Mouse (Mus musculus) liver, postnatal 0 days (tissue): ENCODE measurements around the gene Osbpl3. TPM values are rescaled to one million over a fixed set of nuclear protein-coding genes. Genes with fewer than 3 reads are reported as not detected.

ENCODE experiments used
- ATAC-seq: fragments of 200-750 bp; cut with Nextera tagmentation; 2 replicates; pipeline ENCODE4 v1.8.0; 2017; ENCODE audit warnings: mild to moderate bottlenecking, moderate library complexity
- DNase-seq: peaks from one replicate; pipeline ENCODE4 v3.0.0-alpha.2; 2016
- H3K27ac ChIP-seq: fragments of 300-500 bp; sonication (generic); 2 replicates; pipeline ENCODE4 v1.5.1; 2014; ENCODE audit warnings: antibody characterized with exemption, moderate library complexity, mild to moderate bottlenecking, low read depth
- H3K27me3 ChIP-seq: fragments of 300-500 bp; sonication (generic); 2 replicates; pipeline ENCODE4 v1.6.1; 2014; ENCODE audit warnings: low read length, control low read depth, mixed read lengths; ENCODE audit not compliant: insufficient read depth
- H3K36me3 ChIP-seq: fragments of 300-500 bp; sonication (generic); replicated peaks from 2 replicates; pipeline ENCODE4 v1.6.1; 2014; ENCODE audit warnings: mild to moderate bottlenecking, control low read depth, low read length, moderate library complexity, mixed read lengths; ENCODE audit not compliant: insufficient read depth
- H3K4me1 ChIP-seq: fragments of 300-500 bp; sonication (generic); 2 replicates; pipeline ENCODE4 v1.6.1; 2014; ENCODE audit warnings: antibody characterized with exemption, mild to moderate bottlenecking, control low read depth; ENCODE audit not compliant: insufficient read depth
- H3K4me2 ChIP-seq: fragments of 300-500 bp; sonication (generic); 2 replicates; pipeline ENCODE4 v1.6.1; 2014; ENCODE audit warnings: low read depth, mild to moderate bottlenecking, low read length, moderate library complexity, mixed read lengths
- H3K4me3 ChIP-seq: fragments of 300-500 bp; sonication (generic); 2 replicates; pipeline ENCODE4 v1.5.1; 2014; ENCODE audit warnings: low read depth, low read length
- H3K9ac ChIP-seq: fragments of 300-500 bp; sonication (generic); replicated peaks from 2 replicates; pipeline ENCODE4 v1.6.1; 2014; ENCODE audit warnings: mild to moderate bottlenecking, moderate library complexity
- H3K9me3 ChIP-seq: fragments of 300-500 bp; sonication (generic); 2 replicates; pipeline ENCODE4 v1.6.1; 2016; ENCODE audit warnings: mild to moderate bottlenecking, control low read depth, low read length, mixed read lengths
- CTCF ChIP-seq: sonication (generic); IDR thresholded peaks from 2 replicates; pipeline ENCODE4 v1.5.1; 2016; ENCODE audit warnings: antibody characterized with exemption, low read depth
- EP300 ChIP-seq: IDR thresholded peaks from 2 replicates; pipeline ENCODE4 v1.6.1; 2016; ENCODE audit warnings: antibody characterized with exemption, low read depth, mild to moderate bottlenecking
- WGBS: fragments of 180-500 bp; shearing (Covaris S2); extraction: QIAGEN DNeasy Blood & Tissue Kit; methylation state at CpG from one replicate; pipeline ENCODE4 v1.1.7; 2014; ENCODE audit not compliant: insufficient replicate concordance; 5-methylcytosine and 5-hydroxymethylcytosine counted together
- polyA plus RNA-seq: library from polyadenylated mRNA; unstranded; fragments of >200 nt; fragmentation: Nextera tagmentation; extraction: Ambion mirVana; gene quantifications from 2 replicates; pipeline ENCODE4 v1.2.1, GENCODE M21; 2015

The Osbpl3 gene
- polyA plus RNA-seq, 1 experiment from 2014 or later, result 0.96 TPM

GRCm38 (mm10) chr6:50395641-50396312, 60.2 kb downstream of the Osbpl3 start:
- H3K4me2 ChIP-seq, result no peak overlapping the region
- H3K4me1 ChIP-seq, result no peaks in the 10 kb centered on the region
- no peak overlapping the region for H3K4me3 ChIP-seq
- WGBS, result 79% methylated on average over 7 of the region's 7 CpGs
- H3K9ac ChIP-seq, result no peak overlapping the region
- DNase-seq (no peak), ATAC-seq (no peak)
- H3K9me3 ChIP-seq, result no peaks in the 10 kb centered on the region
- H3K36me3 ChIP-seq, result no peaks in the 10 kb centered on the region
- no peaks in the 10 kb centered on the region for H3K27me3 ChIP-seq
- TF ChIP-seq CTCF, result no peak
- TF ChIP-seq EP300, result no peak
- H3K27ac ChIP-seq, result no peak overlapping the region

- Histone ChIP-seq H3K4me2 (no peak overlapping the region), H3K4me1 (no peaks in the 10 kb centered on the region), H3K4me3 (no peak overlapping the region), H3K27me3 (no peaks in the 10 kb centered on the region), H3K27ac (no peak overlapping the region), H3K9ac (no peak overlapping the region), H3K9me3 (no peaks in the 10 kb centered on the region), H3K36me3 (no peaks in the 10 kb centered on the region)
- no peak for TF ChIP-seq EP300
- no peak for TF ChIP-seq CTCF
- DNase-seq (no peak), ATAC-seq (no peak)
- WGBS, result 80% methylated on average over 3 of the region's 3 CpGs
Measured at GRCm38 (mm10) chr6:50394432-50394831, 61.6 kb downstream of the Osbpl3 start.

- Histone ChIP-seq H3K9me3 (no peaks in the 10 kb centered on the region), H3K4me3 (no peak overlapping the region), H3K4me1 (no peaks in the 10 kb centered on the region), H3K4me2 (no peak overlapping the region), H3K9ac (no peak overlapping the region), H3K36me3 (no peaks in the 10 kb centered on the region), H3K27ac (no peak overlapping the region), H3K27me3 (no peaks in the 10 kb centered on the region)
- TF ChIP-seq CTCF, result no peak
- TF ChIP-seq EP300, result no peak
- no peak for ATAC-seq
- WGBS, result 71% methylated on average over 8 of the region's 8 CpGs
- DNase-seq, result no peak
Measured at GRCm38 (mm10) chr6:50393960-50394359, 62.0 kb downstream of the Osbpl3 start.

GRCm38 (mm10) chr6:50391951-50392350, 64.0 kb downstream of the Osbpl3 start:
- ATAC-seq, result no peak
- no peak for DNase-seq
- H3K27me3 ChIP-seq, result no peaks in the 10 kb centered on the region
- no peaks in the 10 kb centered on the region for H3K4me1 ChIP-seq
- 85% methylated on average over 3 of the region's 3 CpGs for WGBS
- no peak for TF ChIP-seq CTCF
- TF ChIP-seq EP300, result no peak
- no peak overlapping the region for H3K4me2 ChIP-seq
- H3K27ac ChIP-seq, result no peak overlapping the region
- no peak overlapping the region for H3K4me3 ChIP-seq
- no peaks in the 10 kb centered on the region for H3K9me3 ChIP-seq
- H3K36me3 ChIP-seq, result no peaks in the 10 kb centered on the region
- no peak overlapping the region for H3K9ac ChIP-seq

GRCm38 (mm10) chr6:50390313-50390712, 65.7 kb downstream of the Osbpl3 start:
- ATAC-seq (no peak), DNase-seq (no peak)
- Histone ChIP-seq H3K4me2 (no peak overlapping the region), H3K4me3 (no peak overlapping the region), H3K27ac (no peak overlapping the region), H3K4me1 (no peaks in the 10 kb centered on the region), H3K36me3 (no peaks in the 10 kb centered on the region), H3K27me3 (no peaks in the 10 kb centered on the region), H3K9ac (no peak overlapping the region), H3K9me3 (no peaks in the 10 kb centered on the region)
- TF ChIP-seq CTCF (no peak), EP300 (no peak)
- 65% methylated on average over 5 of the region's 5 CpGs for WGBS

- no peaks in the 10 kb centered on the region for H3K27me3 ChIP-seq
- no peaks in the 10 kb centered on the region for H3K36me3 ChIP-seq
- WGBS, result 59% methylated on average over 5 of the region's 5 CpGs
- H3K4me2 ChIP-seq, result no peak overlapping the region
- no peak for DNase-seq
- no peak overlapping the region for H3K9ac ChIP-seq
- no peak for ATAC-seq
- H3K9me3 ChIP-seq, result no peaks in the 10 kb centered on the region
- no peak overlapping the region for H3K4me3 ChIP-seq
- no peaks in the 10 kb centered on the region for H3K4me1 ChIP-seq
- TF ChIP-seq EP300 (no peak), CTCF (no peak)
- H3K27ac ChIP-seq, result no peak overlapping the region
Measured at GRCm38 (mm10) chr6:50387629-50388028, 68.4 kb downstream of the Osbpl3 start.
